Mouse (Mus musculus): Measurements from ENCODE around the gene Hoxd9. TPM values are rescaled to one million over a fixed set of nuclear protein-coding genes. Genes with fewer than 3 reads are reported as not detected.

Hoxd9 gene
- polyA plus RNA-seq, 1 experiment from 2014 or later, result not detected

- no peak within 1 kb of the TSS for H3K9ac ChIP-seq
- no peak for ATAC-seq (ENCODE audit: low FRiP score, low read depth)
- H3K9me3 ChIP-seq, result no peaks in the 10 kb centered on the region
- peak within 1 kb of the TSS; percentile 14 for H3K4me2 ChIP-seq
- 2% methylated on average over 28 of the region's 28 CpGs for WGBS
- H3K4me3 ChIP-seq, result peak within 1 kb of the TSS; percentile 20
- no peaks in the 10 kb centered on the region for H3K36me3 ChIP-seq
- H3K27ac ChIP-seq (replicated peaks), result peak within 1 kb of the TSS; percentile 28
- peaks cover 15% of the 10 kb centered on the region for H3K4me1 ChIP-seq (replicated peaks)
- H3K27me3 ChIP-seq, result peaks cover 65% of the 10 kb centered on the region
Measured at GRCm38 (mm10) chr2:74659507-74660005, 38.0 kb upstream of the Hoxd9 start, which contains the start of gene Evx2. TSS of gene Evx2 (minus strand) at chr2:74659557.

- WGBS, result 4% methylated on average over 30 of the region's 30 CpGs
Measured at GRCm38 (mm10) chr2:74660421-74661375, 36.8 kb upstream of the Hoxd9 start.

GRCm38 (mm10) chr2:74661685-74662084 lies 35.8 kb upstream of the Hoxd9 start:
- ATAC-seq (ENCODE audit: low FRiP score, low read depth), result peak; percentile 38; the same call in 1 of the 2 replicates
- no peak overlapping the region for H3K9ac ChIP-seq
- peak overlapping the region; percentile 19 for H3K4me3 ChIP-seq
- H3K4me2 ChIP-seq, result peak overlapping the region; percentile 47
- no peak overlapping the region for H3K27ac ChIP-seq (replicated peaks)
- H3K36me3 ChIP-seq, result no peaks in the 10 kb centered on the region
- peaks cover 69% of the 10 kb centered on the region for H3K27me3 ChIP-seq
- WGBS, result 0% methylated on average over 14 of the region's 14 CpGs
- peaks cover 7% of the 10 kb centered on the region for H3K4me1 ChIP-seq (replicated peaks)
- no peaks in the 10 kb centered on the region for H3K9me3 ChIP-seq

More at GRCm38 (mm10) chr2:74660421-74661375, 36.8 kb upstream of the Hoxd9 start:
- Histone ChIP-seq H3K4me1 (replicated peaks) (peaks cover 11% of the 10 kb centered on the region), H3K36me3 (no peaks in the 10 kb centered on the region), H3K27ac (replicated peaks) (no peak overlapping the region), H3K9me3 (no peaks in the 10 kb centered on the region), H3K4me3 (peak overlapping the region; percentile 10), H3K9ac (no peak overlapping the region), H3K27me3 (peaks cover 66% of the 10 kb centered on the region), H3K4me2 (peak overlapping the region; percentile 4; the same call in 1 of the 2 replicates)
- ATAC-seq (ENCODE audit: low FRiP score, low read depth), result no peak

- no peak for ATAC-seq (ENCODE audit: low FRiP score, low read depth)
- H3K9ac ChIP-seq, result no peak overlapping the region
- 5% methylated on average over 18 of the region's 18 CpGs for whole genome bisulfite sequencing
Measured at GRCm38 (mm10) chr2:74663291-74663925, 34.1 kb upstream of the Hoxd9 start.

DNA sequence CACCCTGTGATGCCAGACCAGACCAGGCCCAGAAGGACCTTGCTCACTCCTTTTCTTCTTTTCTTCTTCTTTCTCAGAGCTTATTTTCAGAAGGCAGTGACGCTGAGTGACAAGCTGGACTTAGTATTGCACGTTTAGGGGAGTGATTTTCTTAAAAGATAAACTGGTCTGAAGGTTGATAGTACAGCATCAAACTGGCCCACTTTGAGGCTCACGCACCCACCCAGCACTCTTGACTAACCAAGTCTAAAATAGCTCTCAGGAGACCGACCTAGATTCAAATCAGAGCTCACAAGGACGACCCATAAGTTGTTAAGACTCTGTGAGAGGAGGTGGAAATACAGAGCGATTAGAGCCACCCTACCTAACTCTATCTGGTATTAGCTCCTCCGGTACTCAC lies 31.1 kb upstream of the Hoxd9 start:
- H3K27me3 ChIP-seq, result peaks cover 91% of the 10 kb centered on the region
- no peaks in the 10 kb centered on the region for H3K36me3 ChIP-seq
- no peak overlapping the region for H3K9ac ChIP-seq
- 2% methylated on average over 7 of the region's 7 CpGs for WGBS
- ATAC-seq (ENCODE audit: low FRiP score, low read depth), result no peak
- H3K4me1 ChIP-seq (replicated peaks), result peaks cover 11% of the 10 kb centered on the region
- H3K27ac ChIP-seq (replicated peaks), result no peak overlapping the region
- H3K4me2 ChIP-seq, result no peak overlapping the region
- H3K4me3 ChIP-seq, result no peak overlapping the region
- no peaks in the 10 kb centered on the region for H3K9me3 ChIP-seq

More at GRCm38 (mm10) chr2:74663291-74663925, 34.1 kb upstream of the Hoxd9 start:
- no peak overlapping the region for H3K4me2 ChIP-seq
- H3K27ac ChIP-seq (replicated peaks), result no peak overlapping the region
- peaks cover 78% of the 10 kb centered on the region for H3K27me3 ChIP-seq
- H3K4me3 ChIP-seq, result no peak overlapping the region
- no peaks in the 10 kb centered on the region for H3K36me3 ChIP-seq
- H3K9me3 ChIP-seq, result no peaks in the 10 kb centered on the region
- peaks cover 8% of the 10 kb centered on the region for H3K4me1 ChIP-seq (replicated peaks)

- Histone ChIP-seq H3K36me3 (no peaks in the 10 kb centered on the region), H3K27ac (replicated peaks) (no peak overlapping the region), H3K4me2 (no peak overlapping the region), H3K27me3 (peaks cover 92% of the 10 kb centered on the region), H3K4me1 (replicated peaks) (peaks cover 7% of the 10 kb centered on the region), H3K4me3 (no peak overlapping the region), H3K9ac (no peak overlapping the region), H3K9me3 (no peaks in the 10 kb centered on the region)
- no peak for ATAC-seq (ENCODE audit: low FRiP score, low read depth)
- 1% methylated on average over 36 of the region's 36 CpGs for WGBS
Measured at GRCm38 (mm10) chr2:74667191-74667841, 30.2 kb upstream of the Hoxd9 start.

- WGBS, result under 1% methylated on average over 31 of the region's 51 CpGs
Measured at GRCm38 (mm10) chr2:74667842-74668357, 29.6 kb upstream of the Hoxd9 start, which contains the start of gene Hoxd13. TSS of gene Hoxd13 (plus strand) at chr2:74668310.

GRCm38 (mm10) chr2:74668370-74669229 lies 28.9 kb upstream of the Hoxd9 start:
- no peak overlapping the region for H3K9ac ChIP-seq
- peak overlapping the region; percentile 22 for H3K4me3 ChIP-seq
- H3K36me3 ChIP-seq, result no peaks in the 10 kb centered on the region
- ATAC-seq (ENCODE audit: low FRiP score, low read depth), result peak; percentile 30; the same call in 1 of the 2 replicates
- H3K4me2 ChIP-seq, result peak overlapping the region; percentile 49
- H3K4me1 ChIP-seq (replicated peaks), result peaks cover 13% of the 10 kb centered on the region
- H3K27ac ChIP-seq (replicated peaks), result no peak overlapping the region
- H3K27me3 ChIP-seq, result peaks cover 92% of the 10 kb centered on the region
- H3K9me3 ChIP-seq, result no peaks in the 10 kb centered on the region
- under 1% methylated on average over 57 of the region's 74 CpGs for WGBS

More at GRCm38 (mm10) chr2:74667842-74668357, 29.6 kb upstream of the Hoxd9 start, which contains the start of gene Hoxd13:
- Histone ChIP-seq H3K27me3 (peaks cover 92% of the 10 kb centered on the region), H3K4me2 (peak within 1 kb of the TSS; percentile 49), H3K36me3 (no peaks in the 10 kb centered on the region), H3K27ac (replicated peaks) (no peak within 1 kb of the TSS), H3K4me1 (replicated peaks) (peaks cover 12% of the 10 kb centered on the region), H3K4me3 (peak within 1 kb of the TSS; percentile 22), H3K9me3 (no peaks in the 10 kb centered on the region), H3K9ac (no peak within 1 kb of the TSS)
- no peak for ATAC-seq (ENCODE audit: low FRiP score, low read depth)

GRCm38 (mm10) chr2:74669230-74669578 lies 28.3 kb upstream of the Hoxd9 start:
- H3K36me3 ChIP-seq, result no peaks in the 10 kb centered on the region
- H3K27ac ChIP-seq (replicated peaks), result no peak overlapping the region
- H3K27me3 ChIP-seq, result peaks cover 92% of the 10 kb centered on the region
- 1% methylated on average over 3 of the region's 3 CpGs for WGBS
- H3K9me3 ChIP-seq, result no peaks in the 10 kb centered on the region
- no peak overlapping the region for H3K4me2 ChIP-seq
- no peak overlapping the region for H3K9ac ChIP-seq
- ATAC-seq (ENCODE audit: low FRiP score, low read depth), result no peak
- H3K4me1 ChIP-seq (replicated peaks), result peaks cover 13% of the 10 kb centered on the region
- no peak overlapping the region for H3K4me3 ChIP-seq

- no peak for ATAC-seq (ENCODE audit: low FRiP score, low read depth)
- H3K36me3 ChIP-seq, result no peaks in the 10 kb centered on the region
- WGBS, result 1% methylated on average over 14 of the region's 14 CpGs
- H3K9ac ChIP-seq, result no peak overlapping the region
- H3K4me3 ChIP-seq, result no peak overlapping the region
- peaks cover 13% of the 10 kb centered on the region for H3K4me1 ChIP-seq (replicated peaks)
- H3K27me3 ChIP-seq, result peaks cover 92% of the 10 kb centered on the region
- H3K9me3 ChIP-seq, result no peaks in the 10 kb centered on the region
- H3K27ac ChIP-seq (replicated peaks), result no peak overlapping the region
- no peak overlapping the region for H3K4me2 ChIP-seq
Measured at GRCm38 (mm10) chr2:74669650-74670235, 27.8 kb upstream of the Hoxd9 start.
